Mouse (Mus musculus) urinary bladder, postnatal 25 days (tissue): Measurements from ENCODE around the gene Abcg8.

Experiments
- DNase-seq: peaks from one replicate; pipeline ENCODE4 v3.0.0; 2022; ENCODE audit warnings: low spot score

The Abcg8 gene

DNA sequence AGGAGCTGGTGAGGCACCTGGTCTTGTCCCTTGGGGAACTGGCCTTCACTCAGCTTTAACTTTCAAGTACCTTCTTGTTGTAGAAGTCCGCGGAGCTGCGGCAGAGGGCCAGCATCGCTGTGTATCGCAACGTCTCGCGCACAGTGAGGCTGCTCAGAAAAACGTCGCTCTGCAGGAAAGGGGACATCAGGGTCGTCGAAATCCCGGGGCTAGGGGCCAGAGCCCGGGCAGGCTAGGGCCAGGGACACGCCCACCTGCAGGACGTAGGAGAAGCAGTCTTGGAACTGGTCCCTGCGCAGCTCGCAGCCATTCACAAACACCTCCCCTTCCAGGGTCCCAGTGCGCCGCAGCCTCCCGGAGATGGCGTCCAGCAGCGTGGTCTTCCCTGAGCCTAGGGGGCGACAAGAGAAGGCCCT is at the start of gene Abcg8:
Gene Abcg8 (plus strand): TSS at position 352 of the 416 bp plus-strand sequence.
- peak; percentile 10 for DNase-seq

DNA sequence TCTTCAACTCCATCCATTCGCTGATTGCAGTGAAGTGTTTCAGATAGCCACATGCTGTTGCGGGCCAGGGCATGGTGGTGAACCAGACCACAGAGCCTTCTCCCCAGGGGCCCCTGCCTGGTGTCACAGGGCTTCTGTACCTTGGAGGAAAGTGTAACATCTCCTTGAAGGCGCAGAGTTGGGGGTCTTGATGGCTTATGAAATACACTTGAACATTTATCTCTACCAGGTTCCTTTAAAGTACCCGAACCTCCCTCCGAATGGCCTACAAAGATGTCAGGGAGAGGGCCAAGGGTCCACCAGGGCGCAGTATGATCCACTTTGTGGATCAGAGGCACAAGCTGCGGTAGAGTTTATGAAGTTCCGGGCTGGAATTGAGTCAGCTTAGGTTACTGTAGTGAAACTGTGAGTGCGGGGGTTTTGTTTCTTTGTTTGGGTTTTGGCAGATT is 49.2 kb upstream of the Abcg8 start:
- no peak for DNase-seq

DNA sequence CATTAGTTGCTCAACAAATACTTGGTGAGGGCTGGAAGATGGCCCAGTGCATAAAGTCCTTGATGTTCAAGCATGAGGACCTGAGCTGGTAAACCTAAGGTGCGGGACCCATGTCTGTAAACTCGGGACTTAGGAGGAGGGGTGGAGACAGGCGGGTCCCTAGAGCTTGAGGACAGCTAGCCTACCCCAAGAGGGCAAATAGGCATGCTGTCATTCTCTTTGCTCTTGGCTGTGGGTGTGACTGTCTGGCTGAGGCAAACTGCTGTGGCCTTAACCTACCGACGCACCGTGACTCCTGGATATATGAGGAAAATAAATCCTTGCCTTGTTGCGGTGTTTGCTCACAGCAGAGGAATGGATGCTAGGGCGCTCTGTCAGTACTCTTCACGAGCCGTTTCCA is 48.4 kb upstream of the Abcg8 start:
- DNase-seq = no peak

DNA sequence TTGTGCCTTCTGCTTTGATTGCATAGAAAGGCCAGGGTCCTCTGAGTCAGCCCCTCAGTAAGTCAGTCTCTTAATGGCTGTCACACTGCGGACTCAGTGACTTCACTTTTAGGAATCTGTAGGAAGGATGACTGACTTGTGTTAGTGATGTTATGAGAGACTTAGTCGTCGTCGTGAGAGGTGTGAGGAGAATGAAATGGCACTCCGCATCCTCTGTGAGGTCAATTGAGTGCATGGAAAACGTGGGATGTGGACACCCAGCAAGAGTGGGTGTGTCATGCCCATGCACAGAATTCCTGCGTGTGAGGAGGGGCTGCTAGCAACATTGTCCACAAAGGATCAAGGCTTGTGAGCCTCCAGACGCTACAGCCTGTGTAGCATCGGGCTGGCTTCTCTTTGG is 47.5 kb upstream of the Abcg8 start:
- no peak for DNase-seq

DNA sequence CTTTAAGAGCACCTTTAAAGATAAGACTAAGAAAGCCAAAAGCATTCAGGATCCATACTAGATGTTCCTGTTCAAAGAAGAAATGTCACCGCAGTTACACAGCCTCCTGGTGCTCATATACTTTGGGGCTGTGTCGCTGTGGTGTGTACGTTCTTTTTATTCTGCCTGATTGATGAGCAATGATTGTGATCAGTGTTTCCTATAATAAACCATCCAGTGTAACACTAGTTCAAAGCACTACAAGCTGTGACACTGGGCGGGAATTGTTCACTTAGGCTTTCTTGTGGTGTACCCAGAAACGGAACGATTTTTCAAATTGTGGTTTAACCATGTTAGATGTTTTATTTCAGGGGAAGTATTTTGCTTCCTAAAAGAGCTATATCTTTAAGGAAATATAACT is 44.3 kb upstream of the Abcg8 start:
- DNase-seq = no peak

DNA sequence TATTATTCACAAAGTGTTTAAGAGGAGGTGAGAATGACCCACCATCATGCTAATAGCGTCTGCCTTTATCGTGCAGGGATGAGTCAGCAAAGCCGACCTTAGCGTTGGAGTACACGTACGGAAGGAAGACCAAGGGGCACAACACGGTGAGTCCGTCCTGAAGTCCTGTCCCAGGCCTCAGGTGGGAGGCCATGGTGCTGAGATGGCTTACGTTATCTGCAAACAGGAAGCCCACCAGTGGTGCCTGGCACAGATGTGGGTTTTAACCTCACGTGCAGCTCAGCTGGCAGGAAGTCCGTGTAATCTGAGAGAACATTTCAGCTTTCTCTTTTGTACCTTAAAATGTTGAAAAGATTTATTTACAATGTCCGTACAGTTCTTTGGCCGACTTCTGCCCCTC is 42.7 kb upstream of the Abcg8 start:
- no peak for DNase-seq

DNA sequence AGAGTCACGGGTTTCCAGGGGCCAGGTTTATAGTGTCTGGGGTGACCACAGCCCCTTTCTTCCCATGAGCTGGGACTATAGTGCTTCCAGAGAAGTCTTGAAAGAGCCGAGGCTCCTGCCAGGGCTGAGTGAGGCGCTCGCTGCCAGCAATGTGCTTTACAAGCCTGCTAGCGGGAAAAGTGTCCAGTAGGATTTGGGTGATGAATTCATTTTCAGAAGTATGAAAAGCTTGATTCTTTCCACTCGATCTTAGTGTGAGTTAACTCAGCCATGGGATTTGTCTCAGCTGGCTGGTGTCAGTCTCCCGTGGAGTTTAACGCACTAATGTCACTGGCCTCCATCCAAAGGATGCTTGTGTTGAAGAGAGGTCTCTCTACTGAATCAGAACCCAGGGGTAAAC is 39.8 kb upstream of the Abcg8 start:
- no peak for DNase-seq

DNA sequence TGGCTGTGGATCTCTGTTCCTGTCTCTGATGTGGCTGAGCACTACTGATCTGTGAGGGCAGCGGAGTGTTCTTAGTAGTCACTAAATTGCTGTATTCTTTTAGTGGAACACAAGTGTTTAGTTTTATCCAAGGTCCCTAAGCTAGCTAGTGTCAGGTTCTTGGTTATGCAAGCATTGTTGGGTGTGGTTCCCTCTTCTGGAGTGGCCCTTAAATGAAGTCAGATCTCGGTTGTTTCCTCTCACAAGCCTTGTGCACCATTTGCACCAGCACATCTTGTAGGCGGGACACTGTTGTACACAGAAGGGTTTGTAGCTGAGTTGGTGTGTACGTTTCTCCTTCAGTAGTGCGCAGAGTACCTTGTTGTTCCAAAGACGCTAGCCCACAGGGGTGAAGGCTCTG is 38.1 kb upstream of the Abcg8 start:
- DNase-seq = no peak

DNA sequence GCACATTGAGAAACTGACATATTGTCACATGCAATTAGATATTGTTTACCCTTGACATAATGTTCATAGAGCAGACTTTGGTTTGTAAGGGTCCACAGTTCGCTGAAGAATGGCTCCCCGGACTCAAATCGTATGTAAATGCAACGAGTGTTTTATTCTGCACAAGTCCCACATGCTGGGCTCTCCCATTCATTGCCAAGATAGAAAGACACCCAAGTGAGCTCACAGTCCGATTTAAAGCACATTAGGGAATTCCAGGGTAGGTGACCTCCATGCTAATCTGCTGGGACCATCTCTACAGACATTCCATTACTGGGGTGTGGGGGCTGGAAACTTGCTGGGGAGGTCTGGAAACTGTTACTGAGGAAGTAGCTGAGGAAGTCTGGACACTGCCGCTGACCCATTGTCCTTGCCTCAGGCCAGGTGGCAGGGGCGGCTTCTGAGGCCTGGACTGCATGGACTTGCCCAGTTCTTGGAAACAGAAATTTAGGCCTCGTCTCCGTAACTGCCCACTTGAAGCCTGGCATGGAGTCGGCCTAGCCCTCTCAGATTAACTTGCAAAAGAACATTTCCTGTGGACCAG is 36.2 kb upstream of the Abcg8 start:
- DNase-seq = no peak

DNA sequence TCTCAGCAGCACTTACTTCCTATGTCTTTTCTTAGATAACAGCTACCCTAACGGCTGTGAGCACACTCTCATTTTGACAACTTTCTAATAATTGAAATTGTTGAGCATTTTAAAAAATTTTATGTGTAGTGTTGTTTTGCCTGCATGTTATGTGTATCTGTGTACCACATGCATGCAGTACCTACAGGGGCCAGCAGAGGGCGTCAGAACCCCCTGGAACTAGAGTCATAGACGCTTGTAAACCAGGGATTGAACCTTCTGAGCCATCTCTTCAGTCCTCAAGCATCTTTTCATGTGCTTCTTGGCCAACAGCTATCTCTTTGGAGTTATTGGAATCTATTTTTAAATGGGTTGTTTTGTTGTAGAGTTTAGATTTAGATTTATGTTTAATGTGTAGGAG is 34.2 kb upstream of the Abcg8 start:
- peak; percentile 15 for DNase-seq

DNA sequence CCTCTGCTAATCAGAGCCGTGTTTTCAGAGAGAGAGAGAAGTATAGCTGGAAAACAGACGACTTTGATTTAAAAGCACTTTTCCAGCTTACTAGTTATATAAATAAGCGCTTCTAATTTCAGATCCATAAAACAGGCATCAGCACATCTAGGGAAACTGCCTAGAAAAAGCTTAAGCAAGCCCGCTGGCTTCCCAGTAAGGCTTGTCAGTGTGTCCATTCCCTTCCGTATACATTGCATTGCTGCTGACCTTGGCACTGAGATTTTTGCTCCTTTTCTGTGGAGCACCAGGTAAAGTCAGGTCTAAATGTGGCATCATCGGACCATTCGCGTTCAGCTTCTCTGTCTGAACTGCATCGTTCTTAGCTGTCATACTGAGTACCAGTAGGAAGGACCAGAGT is 33.8 kb upstream of the Abcg8 start:
- DNase-seq = no peak

DNA sequence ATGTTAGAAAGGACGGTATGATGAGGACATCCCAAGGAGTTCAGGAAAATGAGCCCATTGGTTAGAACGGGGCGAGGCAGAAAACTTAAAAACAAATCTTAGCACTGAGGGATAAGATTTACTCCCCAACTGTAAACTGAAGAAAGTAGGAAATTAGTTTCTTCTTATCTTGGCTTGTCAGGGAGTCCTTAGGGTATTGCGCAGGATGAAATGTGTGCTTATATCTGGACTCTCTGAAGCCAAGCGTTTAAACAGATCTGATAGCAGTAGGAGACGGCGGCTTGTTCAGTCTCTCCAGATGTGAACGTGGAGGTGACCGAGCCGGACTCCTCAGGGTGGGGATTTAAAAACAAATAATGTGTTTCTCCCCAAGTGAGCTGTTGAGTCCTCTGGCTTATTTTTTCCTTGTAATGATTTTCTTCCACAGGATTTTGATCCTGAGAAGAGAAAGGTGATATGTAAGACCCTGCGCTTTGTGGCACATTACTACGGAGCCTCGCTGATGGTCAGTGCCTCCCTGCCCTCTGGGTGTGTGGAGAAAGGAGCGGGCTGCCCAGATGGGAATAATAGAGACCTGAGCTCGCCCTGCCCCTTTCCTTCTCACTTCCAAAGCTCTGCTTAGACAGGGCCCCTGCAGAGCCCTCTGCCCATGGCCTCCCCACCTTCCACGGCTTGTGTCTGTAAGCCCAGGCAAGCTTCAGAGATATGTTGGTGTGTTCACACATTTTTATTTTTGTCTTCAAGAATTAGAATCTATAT is 31.6 kb upstream of the Abcg8 start:
- no peak for DNase-seq

DNA sequence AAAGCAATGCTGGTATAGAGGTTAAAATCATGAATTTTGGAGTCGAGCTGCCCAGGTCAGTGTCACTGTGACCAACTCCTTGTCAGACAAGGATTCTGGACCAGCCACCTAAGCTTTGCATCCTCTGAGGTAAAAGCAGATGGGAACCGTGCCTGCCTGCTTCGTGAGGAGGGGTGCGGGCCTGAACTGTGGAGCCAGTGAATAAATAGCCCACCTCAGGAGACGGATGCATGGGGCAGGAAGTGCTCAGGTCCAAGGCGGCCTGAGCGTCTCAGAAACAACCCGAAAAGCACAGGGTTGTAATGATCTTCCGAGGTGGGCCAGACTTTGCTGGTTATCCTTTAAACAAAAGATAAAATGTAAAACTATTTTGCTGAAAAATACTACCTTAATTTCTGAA is 31.0 kb upstream of the Abcg8 start:
- DNase-seq = no peak

DNA sequence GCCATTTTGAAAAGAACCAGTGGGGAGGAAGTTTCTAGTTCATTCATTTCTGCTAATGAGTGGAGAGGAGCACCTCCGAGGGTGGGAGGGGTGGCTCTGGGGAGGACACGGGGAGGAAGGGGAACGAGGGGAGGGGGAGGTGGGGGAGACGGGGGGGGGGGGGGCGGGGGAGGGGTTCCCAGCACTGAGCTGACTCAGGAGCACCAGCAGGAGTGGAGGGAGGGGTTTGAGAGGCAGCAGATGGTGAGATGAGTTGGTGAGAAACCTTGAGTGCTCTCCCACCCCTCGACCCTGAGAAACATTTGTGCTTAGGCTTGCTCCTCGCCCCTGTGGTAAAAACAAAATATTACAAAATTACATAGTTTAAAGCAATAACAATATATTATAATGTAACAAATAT is 30.2 kb upstream of the Abcg8 start:
- no peak for DNase-seq

DNA sequence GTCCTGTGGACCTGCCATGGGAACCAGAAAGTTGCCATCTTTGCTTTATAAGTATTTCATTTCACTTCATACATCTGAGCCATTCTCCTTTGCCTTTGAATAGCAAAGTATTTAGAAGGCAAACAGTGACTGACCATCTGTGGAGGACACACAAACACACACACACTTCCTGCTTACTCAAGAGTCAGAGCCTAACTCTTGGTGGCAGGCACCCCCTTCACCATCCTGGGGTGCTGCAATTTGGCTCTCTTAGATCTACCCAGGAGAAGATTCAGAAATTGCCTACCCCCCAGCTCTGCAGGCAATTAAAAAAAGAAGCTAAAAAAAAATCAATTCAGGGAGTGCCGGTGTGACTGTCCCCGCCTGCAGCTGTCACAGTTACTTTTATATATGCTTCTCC is 29.6 kb upstream of the Abcg8 start:
- DNase-seq = no peak

DNA sequence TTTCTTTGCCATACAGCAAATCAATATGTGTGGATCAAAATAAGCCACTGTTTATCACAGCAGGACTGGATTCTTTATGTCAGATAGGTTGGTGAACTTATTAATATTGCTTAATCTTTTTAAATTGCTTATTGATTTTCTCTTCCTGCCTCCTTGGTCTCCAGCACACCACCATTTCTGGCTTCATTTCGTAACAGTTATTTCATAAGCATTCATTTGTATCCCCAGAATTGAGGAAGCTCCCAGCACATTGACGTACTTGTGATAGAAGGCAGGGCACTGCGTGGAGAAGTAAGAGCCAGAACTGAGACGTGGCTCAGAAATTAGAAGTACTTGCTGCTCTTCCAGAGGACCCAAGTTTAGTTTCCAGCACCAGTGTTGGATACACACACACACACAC is 28.5 kb upstream of the Abcg8 start:
- no peak for DNase-seq

DNA sequence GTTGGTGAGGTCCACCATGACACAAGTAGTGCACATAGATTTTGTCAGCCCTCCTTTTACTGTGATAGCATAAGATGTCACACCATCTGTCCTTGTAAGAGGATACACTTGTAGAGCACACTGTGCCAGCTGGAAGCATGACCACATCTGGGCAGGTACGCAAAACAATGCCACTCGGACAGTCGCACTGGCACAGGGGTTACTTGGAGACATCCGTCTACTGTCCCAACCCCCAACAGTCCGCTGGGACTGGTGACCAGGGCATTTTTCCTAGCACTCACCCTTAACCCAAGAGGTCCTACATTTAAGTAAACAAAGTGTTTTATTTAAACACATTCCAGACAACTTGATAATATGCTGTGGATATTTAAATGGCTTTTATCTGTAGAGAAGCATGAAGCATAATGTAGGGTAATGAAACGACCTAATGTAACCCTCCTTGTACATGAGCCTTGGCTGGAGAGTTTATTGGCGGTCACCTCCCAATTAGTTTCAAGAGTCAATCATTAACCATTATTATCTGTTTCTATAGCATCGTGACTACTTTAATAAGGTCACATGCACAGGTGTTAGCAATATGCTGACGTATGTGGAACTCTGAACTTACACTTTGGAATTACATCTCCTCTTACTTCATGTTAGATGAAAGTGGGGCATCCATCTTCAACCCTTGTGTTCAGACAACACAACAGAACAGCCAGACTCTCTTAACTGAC is 25.6 kb upstream of the Abcg8 start:
- DNase-seq = no peak

DNA sequence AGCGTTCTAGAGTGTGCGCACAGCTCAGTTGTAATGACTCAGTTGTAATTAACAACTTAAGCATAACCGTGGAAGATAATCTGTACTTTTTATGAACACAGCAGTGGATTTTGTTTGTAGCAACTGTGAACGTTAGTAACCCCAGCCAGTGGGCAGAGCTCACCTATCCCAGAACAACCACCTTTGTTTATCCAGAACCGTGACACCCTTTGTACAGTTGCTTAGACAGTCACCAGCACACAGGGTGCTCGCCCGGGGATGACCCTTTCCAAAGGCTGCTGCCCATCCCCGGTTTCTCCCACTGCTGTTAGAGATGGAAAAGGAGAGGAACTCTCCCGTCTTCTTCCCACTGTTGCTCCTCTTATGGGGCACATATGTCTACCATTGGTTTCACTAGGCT is 22.6 kb upstream of the Abcg8 start:
- DNase-seq = no peak

DNA sequence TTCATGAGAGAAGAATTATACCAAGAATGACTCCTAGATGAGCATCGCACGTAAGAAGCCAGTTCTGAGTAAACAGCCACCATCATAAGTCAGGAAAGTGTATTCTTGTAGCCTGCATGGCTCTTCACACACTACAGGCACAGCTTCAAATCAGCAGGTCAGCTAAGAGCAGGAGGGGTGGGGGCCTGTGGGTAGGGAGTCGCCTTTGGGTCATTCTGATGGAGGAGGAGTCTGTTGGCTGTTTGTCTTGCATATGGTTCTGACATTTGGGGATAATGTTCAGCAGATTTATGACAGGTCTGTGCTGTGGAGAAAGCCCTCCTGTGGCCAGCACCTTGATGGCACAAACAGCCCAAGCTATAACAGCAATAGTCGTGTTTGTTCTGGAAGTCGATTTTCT is 19.9 kb upstream of the Abcg8 start:
- DNase-seq = no peak

DNA sequence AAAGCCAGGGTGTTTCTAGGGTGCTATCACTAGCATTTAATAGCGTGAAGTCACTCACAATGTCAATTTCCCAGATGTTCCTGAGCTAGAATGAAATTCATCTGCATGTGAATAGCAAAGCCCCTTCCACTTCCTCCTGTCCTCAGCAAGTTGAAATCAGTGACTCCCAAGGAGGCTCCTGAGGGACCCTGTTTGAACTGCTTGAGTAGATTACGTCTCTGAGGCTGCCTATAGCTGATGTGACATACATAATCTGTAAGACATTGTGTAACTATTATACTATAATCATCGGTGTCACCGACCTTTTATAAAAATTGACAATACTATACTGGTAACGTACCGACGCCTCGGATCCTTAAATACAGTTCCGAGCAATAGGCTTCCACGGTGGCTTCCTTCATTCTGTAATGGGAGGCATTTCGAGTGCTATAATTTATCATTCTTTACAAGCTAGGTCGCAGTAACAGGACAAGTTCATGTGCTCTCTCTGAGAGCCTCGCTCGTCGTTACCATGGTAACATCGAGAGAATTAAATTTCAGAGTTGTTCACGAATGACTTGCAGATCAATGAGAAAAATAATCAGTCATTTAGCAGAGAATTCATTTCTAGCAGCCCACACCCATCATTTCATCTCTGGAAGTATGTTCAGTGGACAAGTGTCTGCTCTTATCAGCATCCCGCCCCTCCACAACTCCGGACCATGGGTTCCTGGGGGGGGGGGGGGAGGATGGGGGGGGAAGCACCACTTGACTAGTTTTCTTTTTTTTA is 19.3 kb upstream of the Abcg8 start:
- no peak for DNase-seq

DNA sequence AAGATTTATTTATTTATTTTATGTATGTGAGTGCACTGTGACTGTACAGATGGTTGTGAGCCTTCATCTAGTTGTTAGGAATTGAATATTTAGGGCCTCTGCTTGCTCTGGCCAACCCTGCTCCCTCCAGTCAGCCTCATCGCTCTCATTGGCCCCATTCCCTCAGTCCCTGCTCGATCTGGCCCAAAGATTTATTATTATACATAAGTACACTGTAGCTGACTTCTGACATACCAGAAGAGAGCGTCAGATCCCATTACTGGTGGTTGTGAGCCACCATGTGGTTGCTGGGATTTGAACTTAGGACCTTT is 18.7 kb upstream of the Abcg8 start:
- DNase-seq = no peak

DNA sequence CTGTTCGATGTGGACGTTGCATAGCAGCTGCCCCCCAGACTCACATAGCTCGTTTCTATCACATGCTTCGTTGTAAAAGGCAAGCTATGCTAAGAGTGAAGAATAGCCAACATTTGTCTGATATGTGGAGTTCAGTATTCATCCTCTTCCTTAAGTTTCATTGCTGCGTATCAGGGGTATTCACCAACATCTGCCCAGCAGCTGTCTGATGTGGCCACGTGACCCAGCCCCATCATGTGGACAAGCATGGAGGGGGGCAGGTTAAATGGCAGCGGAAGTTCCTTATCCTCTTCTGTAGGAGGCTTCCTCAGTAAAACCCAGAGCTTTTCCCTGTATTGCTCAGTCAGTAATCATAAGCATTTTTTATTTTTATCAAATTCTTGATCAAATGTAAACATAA is 18.3 kb upstream of the Abcg8 start:
- DNase-seq = no peak

DNA sequence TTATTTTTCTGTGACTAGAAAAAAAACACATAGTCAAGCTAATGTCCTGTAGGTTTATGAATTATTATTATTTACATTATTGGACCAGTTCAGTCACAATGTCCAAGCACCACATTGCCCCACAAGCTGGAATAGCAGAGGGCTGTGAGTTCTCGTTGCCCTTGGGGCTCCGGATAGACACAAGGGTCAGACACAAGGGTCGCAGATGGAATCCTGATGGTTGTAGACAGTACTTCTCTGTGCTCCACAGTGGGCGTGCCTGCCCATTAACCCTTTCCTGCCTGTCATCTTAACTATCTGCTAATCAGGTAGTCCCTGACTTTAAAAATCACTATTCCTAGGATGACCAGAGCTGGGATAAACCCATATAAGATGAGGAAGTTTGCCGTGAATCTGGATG is 17.9 kb upstream of the Abcg8 start:
- no peak for DNase-seq
